Mouse (Mus musculus) naive thymus-derived CD4-positive, alpha-beta T cell, adult 2 months (primary cell): Measurements from ENCODE around the gene Olfr690.
"Not testable (repeated sequence)": the region's sequence is repeated elsewhere in the genome, so short reads cannot be mapped to it uniquely, and the experiment has no call there.

ENCODE experiments used
- DNase-seq: peaks from one replicate; pipeline ENCODE4 v3.0.0-alpha.2; 2011; ENCODE audit warnings: low read depth

The Olfr690 gene

GRCm38 (mm10) chr7:105334004-105334403 lies at the start of gene Olfr690:
Gene Olfr690, minus strand, starts transcription at chr7:105334104.
- DNase-seq: no peak

- DNase-seq: no peak
These were observed 46.4 kb upstream of the Olfr690 start for GRCm38 (mm10) chr7:105380329-105380728.

DNA sequence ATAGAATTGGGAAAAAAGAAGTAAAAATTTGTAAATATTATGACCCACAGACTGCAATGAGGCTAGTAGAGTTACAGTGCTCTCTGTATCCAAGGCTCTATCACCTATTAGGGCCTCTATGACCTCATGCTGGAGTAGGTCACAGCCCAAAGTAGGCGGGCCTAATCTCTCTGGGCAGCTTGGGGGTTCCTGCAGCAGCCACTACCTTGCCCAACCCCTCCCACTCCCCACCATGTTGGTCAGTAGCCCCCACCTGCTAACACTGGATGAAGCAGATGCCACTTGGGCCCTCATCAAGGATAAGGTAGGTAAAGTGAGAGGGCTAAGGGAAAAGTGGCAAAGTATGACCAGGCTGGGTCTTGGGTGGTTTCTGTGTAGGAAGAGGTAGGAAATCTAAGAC lies 41.0 kb upstream of the Olfr690 start, which contains the start of gene Gm5901:
Gene Gm5901, plus strand, starts transcription at position 173 of the 400 bp plus-strand sequence.
- DNase-seq: no peak

- no peak for DNase-seq
These were observed 40.1 kb upstream of the Olfr690 start for GRCm38 (mm10) chr7:105373976-105374375.

DNA sequence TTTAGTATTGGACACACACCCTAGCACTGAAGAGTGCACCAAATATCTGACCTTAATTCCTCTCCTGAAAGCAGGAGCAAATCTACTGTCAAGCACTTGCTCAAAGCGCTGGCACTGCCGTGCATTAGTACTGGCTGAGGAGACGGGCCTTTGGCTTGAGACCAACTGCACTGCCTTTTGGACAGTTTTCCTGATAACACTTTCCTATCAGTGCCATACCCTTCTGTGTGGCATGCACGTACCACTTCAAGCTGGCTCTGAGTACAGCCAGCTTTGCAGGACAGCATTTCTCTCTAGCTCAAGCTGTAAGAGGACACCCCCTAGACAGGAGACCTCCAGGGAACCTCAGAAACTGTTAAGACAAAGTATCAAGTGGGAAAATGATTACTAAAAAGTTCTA lies 39.6 kb upstream of the Olfr690 start:
- no peak for DNase-seq

DNA sequence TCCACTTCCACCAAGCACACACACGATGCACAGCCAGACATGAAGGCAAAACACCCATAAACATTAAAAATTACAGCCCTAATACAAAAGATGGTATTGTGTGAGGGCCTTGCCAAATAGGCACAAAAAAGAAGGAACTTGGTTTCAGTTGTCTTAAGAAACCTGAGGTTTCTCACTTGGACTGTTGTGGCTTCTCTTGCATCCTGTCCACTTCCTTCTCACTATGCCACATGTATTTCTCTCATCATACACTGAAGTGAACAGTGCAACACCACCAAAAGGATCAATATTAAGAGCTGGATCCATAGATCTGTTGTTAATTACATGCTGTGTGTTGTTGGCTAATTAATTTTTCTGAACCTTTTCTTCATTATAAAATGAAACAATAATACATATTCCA lies 39.0 kb upstream of the Olfr690 start:
- DNase-seq: no peak

DNA sequence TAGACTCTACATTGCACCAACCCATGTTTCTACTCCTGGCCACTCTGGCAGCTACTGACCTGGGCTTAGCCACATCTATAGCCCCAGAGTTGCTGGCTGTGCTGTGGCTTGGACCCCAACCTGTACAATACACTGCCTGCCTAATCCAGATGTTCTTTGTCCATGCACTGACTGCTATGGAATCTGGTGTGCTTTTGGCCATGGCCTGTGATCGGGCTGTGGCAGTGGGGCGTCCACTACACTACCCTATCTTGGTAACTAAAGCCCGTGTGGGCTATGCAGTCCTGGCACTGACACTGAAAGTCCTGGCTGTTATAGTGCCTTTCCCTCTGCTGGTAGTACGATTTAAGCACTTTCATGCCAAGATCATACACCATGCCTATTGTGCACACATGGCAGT lies 34.6 kb upstream of the Olfr690 start:
- DNase-seq: no peak

DNA sequence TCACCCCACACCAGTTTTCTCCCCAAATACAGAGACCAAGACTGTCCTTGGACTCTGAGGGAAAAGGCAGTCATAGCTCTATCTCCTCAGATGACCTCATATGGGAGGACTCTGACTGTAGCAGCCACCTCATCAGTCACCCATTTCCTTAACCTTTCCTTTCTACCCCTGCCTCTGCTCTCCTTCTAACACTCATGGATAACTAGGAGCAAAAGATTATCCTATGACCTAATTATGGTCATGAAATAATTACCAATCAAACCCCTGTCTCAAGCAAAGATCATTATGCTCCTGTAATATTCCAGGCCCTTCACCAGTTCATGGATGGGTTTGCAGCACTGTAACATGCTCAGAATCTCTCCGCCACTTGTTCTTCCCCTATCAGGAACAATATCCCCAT lies 34.0 kb upstream of the Olfr690 start, which contains the start of gene Olfr692:
Gene Olfr692, plus strand, starts transcription at position 301 of the 400 bp plus-strand sequence.
- DNase-seq: no peak

- DNase-seq: no peak
These were observed 33.4 kb upstream of the Olfr690 start for GRCm38 (mm10) chr7:105367268-105367667.

DNA sequence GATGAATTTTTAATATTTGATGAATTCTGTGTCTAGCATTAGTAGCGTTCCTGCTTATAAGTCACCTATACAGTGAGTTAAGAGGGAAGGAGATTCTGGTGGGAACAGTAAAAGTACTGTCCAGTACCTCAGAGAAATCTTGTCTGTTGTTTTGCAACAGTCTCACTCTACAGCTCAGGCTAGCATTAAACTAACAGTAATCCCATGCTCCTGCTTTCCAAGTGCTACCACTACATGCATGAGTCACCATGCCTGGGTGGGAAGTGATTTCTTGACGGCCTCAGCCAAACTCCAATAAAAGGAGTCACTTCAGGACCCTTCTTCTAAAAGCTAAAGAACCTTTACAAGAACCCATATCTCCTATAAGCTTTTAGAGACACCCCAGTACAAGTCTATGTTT lies 27.8 kb upstream of the Olfr690 start:
- DNase-seq: no peak

DNA sequence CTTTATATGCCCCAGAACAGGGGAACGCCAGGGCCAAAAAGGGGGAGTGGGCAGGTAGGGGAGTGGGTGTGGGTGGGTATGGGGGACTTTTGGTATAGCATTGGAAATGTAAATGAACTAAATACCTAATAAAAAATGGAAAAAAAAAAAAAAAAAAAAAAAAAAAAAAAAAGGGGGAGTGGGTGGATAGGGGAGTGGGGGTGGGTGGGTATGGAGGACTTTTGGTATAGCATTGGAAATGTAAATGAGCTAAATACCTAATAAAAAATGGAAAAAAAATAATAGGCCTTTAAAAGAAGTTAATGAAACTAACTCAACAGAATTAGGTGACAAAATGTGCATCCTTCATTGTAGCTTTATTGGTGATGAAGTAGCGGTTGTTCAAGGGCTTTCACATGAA lies 22.6 kb upstream of the Olfr690 start:
- DNase-seq: not testable (repeated sequence)

- not testable (repeated sequence) for DNase-seq
These were observed 22.2 kb upstream of the Olfr690 start for GRCm38 (mm10) chr7:105356064-105356463.

- no peak for DNase-seq
These were observed 8.8 kb upstream of the Olfr690 start for GRCm38 (mm10) chr7:105342752-105343151.

- DNase-seq: no peak
These were observed 8.3 kb upstream of the Olfr690 start, which contains the start of gene Olfr691 for GRCm38 (mm10) chr7:105342170-105342569. Gene Olfr691, minus strand, starts transcription at chr7:105342270.

DNA sequence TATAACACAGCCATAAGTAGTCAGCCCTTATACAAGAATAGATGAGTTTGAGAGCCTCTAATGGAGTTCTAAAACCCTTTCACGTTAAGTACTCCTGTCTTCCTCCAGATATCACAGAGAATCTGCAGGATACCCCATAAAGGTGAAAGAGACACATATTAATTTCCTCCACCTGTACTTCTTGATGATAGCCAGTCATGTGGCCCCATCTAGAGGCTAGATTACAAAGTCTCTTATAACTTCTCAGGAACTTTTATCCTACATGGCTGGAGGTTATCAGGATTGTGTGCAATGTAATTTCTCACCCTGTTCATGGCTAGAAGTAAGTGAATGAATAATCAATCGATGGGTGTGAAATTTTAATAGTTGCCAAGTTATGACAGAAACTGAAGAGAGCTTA lies 8.6 kb downstream of the Olfr690 start:
- no peak for DNase-seq

DNA sequence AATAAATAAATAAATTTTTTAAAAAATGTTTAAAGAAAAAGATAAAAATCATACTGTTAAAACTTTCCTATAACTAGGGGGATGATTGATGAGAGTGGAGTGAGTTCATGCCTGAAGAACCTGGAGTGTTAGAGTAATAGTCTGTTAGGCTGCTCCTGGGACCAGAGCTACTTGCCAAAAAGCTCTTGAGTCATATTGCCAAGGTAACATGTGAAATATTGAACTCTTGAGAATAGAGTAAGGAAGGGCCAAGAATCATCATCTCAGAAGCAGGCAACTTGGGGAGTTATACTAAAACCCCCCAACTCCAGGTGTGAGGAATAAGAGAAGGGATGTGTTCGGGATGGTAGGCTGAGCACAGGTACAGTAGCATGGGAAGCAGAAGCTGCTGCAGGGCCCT lies 23.0 kb downstream of the Olfr690 start, which contains the start of gene Olfr689:
Gene Olfr689, plus strand, starts transcription at position 301 of the 400 bp plus-strand sequence.
- no peak for DNase-seq

GRCm38 (mm10) chr7:105290051-105290450 lies 43.9 kb downstream of the Olfr690 start:
- no peak for DNase-seq

DNA sequence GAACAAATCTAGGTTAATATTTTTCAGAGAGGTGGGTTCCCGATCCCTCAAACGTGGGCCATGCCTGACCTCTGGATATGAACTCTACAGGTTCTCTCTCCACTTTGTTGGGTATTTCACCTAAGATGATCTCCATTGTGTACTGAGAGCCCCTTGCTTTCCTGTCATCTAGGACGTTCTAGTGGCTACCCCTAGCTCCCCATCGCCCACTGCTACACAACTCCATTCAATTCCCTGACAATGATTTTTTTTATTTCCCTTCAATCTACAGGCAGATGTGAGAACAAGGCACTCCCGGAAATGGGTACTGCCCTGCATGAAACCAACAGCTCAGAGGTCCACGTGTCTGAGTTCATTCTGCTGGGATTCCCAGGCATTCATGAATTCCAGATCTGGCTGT lies 46.1 kb downstream of the Olfr690 start, which contains the start of gene Olfr688:
Gene Olfr688, plus strand, starts transcription at position 301 of the 400 bp plus-strand sequence.
- DNase-seq: no peak
